Mouse (Mus musculus): Measurements from ENCODE around the gene Tnfsf10.
"Not testable (repeated sequence)": the region's sequence is repeated elsewhere in the genome, so short reads cannot be mapped to it uniquely, and the experiment has no call there.

The Tnfsf10 gene

DNA sequence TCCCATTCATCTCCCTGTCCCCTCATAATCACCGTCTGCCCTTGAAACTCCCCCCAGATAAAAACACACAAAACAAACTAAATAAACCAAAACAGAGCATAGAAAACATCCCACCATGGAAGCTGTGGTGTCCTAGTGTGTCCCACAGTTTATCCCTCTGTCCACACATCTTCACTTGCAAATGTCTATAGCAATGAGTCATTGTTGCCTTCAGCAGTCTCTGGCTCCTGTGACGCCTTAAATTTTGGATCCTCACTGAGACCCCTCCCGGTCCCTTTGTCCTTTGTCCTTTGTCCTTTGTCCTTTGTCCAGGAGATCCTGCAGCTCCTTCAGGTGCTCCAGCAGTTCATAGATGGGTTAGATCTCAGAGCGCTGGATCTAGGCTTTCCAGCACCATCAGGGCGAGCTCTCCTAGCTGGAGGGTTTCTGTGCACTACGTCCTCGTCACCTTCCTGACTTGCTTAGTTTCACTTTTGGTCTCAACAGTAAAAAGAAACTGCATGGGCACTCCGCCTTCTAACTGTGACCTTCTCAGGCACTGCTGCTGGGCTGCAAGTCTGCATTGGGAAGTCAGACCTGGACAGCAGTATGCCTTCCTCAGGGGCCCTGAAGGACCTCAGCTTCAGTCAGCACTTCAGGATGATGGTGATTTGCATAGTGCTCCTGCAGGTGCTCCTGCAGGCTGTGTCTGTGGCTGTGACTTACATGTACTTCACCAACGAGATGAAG, at the start of gene Tnfsf10:
TSS of gene Tnfsf10 (plus strand) at position 470 of the 729 bp plus-strand sequence.
- no peak for DNase-seq (ENCODE audit: low spot score)

DNA sequence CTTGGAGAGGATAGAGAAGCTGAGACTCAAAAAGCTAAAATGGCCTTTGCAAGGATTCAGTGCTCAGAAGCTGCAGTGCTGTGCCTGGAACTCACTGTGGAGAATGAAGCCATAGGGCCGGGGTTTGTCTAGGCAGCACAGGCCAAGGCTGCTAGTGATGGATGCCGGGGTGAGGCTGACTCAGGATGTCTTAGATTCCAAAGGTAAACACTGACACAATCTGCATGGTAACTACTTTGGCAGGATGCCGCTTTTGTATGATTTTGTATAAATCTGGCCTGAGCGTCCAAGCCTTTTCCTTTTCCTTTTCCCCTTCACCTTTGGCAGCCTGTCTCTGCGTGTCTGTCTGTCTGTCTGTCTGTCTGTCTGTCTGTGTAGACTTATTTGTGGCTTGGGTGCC, 49.5 kb upstream of the Tnfsf10 start:
- no peak for DNase-seq (ENCODE audit: low spot score)

DNA sequence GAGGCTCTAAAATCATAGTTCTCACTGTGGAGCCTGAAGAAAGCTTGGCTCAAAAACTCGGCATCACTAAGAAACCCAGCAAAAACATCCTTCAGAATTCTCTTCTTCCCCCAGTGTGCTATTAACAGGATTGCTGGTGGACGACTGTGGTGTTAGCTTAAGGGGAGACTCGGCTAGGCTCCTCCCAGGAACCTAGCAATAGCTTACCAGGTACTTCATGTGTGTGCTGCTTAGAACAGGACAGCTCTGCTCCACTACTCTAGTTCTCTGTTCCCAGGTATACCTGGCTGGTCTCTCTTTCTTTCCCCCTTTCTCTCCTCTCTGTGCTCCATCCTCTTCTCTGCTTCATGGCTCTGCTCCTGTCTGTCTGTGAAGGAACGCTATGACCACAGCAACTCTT, 48.9 kb upstream of the Tnfsf10 start:
- no peak for DNase-seq (ENCODE audit: low spot score)

DNA sequence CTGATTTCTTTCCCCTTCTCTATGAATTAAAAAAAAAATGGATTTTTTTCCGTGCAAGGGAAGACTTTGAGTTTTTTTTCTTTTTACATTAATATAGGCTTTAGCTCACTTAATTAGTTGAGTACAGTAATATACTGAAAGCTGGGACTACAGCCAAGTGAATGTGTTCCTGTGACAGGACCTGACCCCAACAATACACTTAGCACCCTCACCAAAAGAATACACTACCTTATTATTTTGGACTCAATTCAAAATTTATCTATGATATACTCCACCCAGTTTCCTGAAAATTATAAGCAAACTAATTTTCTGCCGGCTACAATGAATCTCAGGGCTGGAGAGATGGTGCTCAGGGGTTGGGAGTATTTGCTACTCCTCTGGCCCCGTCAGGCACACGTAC, 47.7 kb upstream of the Tnfsf10 start:
- DNase-seq (ENCODE audit: low spot score) = no peak

DNA sequence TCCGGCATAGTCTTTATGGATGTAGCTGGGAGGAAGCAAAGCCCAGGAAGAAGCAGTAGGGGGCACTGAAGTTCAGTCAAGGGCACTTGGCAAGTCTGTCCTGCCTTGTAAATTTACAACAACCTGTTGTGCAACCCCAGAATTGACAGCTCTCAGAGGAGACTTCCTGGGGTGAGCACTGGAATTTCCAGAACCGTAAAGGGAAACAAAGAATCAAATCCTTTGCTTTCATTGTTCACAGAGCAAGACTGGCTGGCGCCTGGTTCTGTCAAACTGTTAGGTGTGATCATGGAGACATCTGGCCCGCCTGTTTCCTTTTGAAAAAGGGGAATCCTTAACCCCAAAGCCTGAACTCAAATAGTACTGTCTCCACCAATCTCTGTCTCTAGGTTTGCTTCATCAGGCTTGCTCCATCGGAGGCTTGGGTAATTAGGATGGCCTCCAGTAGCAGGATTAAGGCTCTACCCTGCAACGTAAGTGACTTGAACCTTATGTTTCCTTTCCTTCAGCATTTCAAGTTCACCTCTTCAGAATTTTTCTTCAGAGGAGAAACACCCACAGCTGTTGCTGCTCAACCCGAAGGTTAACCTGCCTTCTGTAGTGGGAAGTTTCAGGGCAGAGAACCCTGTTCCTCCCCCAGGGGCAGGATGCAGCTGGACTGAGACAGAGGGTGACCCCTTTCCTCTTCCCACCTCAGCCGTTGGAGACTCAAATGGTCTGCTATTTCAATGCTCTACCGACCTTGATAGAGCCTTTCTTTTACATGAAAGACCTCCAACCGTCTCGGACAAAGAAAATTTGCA, 46.5 kb upstream of the Tnfsf10 start:
- DNase-seq (ENCODE audit: low spot score) = no peak

DNA sequence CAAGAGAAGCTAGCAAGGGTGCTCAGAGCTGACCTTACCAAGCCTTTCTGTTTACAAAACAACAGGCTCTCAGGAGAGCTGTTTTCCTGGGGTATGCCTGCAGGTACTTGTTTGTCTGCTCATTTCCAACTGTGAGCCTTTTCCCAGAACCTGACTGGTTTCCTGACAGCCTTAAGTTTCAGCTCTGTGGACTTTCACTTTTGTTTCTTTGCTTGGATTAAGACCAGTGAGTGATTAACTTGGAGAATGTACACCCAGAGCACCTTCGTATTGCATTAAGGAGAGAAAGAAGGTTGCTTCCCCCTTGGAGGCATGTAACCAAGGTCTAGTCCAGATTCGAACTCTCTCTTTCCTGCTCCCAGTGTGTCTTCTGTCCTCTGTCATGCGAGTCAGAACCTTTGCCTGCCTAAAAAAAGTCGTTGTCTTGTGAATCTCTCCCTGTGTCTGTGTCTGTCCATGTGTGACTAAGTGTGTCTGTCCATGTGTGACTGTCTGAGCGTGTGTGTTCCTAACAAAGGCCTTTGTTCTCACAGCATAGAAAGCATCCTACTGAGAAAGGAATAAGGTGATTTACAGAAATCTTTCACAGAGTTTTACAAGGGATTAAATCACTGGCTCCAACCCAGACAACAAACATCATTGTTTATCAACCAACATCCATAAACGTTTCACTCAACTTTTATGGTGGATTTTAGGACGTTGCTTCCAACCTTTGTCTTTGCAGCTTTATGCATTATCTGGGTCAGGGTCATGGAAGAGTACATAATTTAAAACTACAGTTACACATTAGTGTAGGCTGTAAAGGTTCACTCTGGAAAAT, 43.7 kb upstream of the Tnfsf10 start:
- DNase-seq (ENCODE audit: low spot score) = no peak

DNA sequence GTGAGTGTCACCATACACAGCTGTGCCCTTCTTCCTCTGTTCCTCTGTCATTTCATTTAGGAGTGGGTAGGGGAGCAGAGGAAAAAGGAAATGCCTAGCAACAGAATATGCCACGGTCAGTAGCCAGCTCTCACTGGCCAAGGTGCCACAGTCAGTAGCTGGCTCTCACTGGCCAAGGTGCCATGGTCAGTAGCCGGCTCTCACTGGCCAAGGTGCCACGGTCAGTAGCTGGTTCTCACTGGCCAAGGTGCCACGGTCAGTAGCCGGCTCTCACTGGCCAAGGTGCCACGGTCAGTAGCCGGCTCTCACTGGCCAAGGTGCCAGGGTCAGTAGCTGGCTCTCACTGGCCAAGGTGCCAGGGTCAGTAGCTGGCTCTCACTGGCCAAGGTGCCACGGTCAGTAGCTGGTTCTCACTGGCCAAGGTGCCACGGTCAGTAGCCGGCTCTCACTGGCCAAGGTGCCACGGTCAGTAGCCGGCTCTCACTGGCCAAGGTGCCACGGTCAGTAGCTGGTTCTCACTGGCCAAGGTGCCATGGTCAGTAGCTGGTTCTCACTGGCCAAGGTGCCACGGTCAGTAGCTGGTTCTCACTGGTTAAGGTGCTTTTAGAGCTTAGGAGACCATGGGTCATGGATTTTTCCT, 37.4 kb upstream of the Tnfsf10 start:
- not testable (repeated sequence) for DNase-seq (ENCODE audit: low spot score)

DNA sequence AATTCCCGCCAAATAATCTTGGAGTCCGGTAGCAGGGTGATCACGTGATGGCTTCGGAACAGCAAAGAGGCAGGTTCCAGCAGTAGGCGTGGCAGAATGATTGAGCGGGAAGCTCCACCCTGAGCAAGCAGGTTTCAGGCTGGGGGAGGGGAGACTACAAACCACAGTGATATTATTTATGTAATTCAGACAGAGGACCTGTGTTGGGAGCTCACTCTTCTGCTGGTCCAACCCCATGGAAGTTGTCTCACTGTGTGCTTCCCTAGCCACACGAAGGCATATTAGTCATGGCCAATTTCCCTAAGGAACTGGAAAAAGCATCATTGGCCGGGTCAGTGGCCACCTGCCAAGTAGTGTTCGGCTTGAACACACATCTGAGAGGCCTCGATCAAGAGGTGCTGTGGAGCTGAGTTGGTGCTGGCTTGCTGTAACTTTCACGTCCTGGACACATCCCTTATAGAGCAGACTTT, 36.5 kb upstream of the Tnfsf10 start:
- no peak for DNase-seq (ENCODE audit: low spot score)

DNA sequence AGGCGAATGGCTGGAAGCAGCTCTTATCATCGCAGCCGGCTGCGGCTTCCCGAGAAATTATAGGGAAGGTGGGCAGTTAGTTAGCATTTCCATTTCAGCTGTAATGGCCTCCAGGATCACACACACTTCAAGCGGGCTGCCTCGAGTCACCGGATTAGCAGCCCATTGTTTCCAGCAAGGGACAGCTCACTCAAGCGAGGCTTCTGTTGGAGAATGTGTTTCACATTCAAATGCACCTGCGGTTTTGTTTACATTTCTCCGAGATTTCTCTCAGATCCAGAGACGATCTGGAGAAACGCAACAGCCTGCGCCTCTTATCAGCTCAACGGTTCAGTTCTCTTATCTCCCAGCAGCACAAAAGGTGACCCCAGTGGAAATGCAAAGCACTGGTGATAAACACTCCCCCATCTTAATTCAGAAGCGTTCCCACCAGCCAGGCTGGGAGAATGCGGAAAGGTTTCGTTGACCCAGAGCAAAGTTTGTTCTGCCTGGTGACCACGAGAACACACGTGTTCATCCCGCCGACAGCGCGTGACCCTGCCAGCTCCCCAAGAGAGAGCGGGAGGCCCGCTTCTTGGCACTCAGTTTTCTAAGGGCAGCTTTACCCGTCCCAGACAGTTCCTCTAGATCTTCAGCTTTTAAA, 33.6 kb upstream of the Tnfsf10 start:
- no peak for DNase-seq (ENCODE audit: low spot score)

DNA sequence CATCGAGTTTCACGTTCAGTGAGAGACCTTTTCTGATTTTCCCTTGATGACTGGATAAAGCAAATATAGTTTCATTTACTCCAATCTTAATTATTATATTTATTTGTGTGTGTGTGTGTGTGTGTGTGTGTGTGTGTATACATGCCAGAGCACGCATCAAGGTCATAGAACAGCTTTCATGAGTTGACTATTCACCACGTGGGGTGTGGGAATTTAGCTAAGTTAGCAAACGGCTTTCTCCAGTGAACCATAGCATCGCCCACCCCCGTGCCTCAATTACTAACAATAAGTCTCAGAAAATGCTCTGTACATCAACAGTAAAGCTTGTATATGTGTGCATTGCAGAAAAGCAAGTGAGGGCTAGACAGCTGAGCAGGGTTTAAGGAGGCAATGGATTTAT, 33.0 kb upstream of the Tnfsf10 start:
- DNase-seq (ENCODE audit: low spot score) = no peak

DNA sequence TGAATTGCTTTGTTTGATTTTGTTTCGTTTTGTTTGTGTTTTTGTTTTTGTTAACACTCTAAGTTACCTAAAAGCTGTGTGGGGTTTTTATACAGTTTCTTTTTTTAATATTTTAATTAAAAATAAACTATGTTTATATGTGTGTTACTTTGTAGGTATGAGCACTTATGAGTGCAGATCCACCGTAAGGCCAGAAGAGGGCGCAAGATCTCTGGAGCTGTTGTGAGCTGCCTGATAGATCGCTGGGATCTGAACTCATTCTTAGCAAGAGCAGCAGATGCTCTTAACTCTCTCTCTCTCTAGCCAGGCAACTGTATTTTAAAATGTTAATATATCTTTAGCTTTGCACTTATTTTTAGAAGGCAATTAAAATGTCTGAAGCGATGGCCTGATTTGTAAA, 32.6 kb upstream of the Tnfsf10 start:
- DNase-seq (ENCODE audit: low spot score) = no peak

DNA sequence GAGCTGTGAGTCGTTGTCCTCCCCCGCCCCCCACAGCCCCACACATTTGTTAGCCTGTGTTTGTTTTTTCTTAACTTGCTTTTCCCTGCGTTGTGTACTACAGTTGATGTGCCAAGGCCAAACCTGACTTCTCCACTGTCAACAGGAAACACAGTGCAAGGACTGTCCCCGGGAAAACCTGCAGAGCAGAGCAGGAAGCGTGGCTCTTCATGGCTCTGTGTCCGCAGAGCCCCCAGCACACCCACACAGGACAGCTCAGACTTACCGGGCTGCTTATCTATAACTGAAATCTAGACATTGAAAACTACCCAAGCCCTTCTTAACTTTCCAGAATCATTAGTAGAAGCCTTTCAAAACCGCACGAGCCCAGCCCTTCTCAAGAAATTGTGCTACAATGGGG, 31.8 kb upstream of the Tnfsf10 start:
- DNase-seq (ENCODE audit: low spot score) = no peak

DNA sequence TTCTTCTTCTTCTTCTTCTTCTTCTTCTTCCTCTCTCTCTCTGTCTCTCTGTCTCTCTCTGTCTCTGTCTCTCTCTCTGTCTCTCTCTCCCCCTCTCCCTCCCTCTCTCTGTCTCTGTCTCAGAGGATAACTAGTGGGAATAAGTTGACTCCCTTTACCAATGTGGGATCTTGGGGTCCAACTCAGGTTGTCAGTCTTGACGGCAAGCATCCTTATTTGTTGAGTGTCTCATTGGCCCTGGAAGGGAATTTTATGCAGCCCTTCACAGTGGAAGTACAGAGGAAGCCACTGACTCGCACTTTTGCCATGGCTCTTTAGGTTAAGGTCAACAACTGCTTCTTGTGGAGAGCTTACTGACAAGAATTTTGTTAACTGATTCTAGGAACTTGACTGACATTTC, 28.5 kb upstream of the Tnfsf10 start:
- no peak for DNase-seq (ENCODE audit: low spot score)

DNA sequence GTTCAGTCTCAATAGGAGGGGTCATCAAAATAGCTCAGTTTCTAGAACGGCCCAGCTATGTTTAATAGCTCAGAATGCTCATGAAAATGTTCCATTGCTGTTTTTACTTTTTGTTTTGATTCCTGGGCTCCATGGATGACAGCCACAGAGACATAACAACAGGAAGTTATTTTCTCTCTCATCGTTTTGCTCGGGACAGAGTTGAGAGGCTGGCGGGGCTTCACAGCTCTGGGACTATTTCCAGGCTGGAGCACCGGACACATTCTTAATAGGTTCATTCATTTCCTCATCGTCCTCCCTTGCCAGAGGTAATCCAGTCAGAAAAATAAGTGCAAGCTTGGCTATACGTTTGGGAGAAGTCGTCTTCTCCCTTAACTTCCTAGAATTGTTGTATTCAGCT, 27.9 kb upstream of the Tnfsf10 start:
- no peak for DNase-seq (ENCODE audit: low spot score)

DNA sequence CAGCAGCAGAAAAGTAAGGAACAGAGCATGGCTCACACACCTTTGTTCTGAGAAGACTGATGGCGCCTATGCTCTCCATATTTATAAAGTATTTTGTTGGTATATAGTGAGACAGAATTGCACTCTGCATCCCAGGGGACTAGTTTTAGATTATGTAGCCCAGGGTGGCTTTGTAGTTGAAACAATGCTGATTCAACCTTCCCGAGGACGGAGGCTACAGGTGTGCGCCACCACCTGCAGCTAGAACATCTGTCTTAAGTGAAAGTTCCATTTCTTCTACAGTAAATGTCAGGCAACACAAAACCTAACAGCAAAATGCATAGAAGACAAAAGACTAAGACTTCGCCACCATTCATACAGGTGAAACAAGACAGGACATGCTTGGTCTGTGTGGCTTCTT, 26.5 kb upstream of the Tnfsf10 start:
- DNase-seq (ENCODE audit: low spot score) = no peak

DNA sequence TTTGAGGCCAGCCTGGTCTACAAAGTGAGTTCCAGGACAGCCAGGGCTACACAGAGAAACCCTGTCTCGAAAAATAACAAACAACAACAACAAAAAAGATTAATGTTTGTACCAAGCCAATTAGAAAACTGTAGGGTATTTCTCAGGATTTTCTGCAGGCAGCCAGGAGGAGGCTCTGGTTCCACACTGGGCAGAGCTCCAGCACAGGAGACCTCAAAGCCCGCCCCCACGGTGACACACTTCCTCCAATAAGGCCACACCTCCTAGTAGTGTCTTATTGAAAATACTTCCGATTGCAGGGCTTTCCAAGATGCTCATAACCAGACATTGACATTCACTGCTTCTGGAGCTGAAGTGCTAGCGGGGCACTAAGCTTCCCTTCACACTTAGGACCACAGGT, 25.9 kb upstream of the Tnfsf10 start:
- DNase-seq (ENCODE audit: low spot score) = not testable (repeated sequence)

DNA sequence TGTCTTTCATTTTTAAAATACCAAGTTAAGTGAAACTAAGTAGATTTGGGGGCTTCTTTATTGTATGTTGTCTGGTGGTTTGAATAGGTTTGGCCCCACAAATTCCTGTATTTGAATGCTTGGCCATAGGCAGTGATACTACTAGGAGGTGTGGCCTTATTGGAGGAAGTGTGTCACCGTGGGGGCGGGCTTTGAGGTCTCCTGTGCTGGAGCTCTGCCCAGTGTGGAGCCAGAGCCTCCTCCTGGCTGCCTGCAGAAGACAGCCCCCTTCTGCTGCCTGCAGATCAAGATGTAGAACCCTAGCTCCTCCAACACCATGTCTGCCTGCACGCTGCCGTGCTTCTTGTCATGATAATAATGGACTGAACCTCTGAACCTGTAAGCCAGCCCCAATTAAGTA, 25.4 kb upstream of the Tnfsf10 start:
- DNase-seq (ENCODE audit: low spot score) = not testable (repeated sequence)

DNA sequence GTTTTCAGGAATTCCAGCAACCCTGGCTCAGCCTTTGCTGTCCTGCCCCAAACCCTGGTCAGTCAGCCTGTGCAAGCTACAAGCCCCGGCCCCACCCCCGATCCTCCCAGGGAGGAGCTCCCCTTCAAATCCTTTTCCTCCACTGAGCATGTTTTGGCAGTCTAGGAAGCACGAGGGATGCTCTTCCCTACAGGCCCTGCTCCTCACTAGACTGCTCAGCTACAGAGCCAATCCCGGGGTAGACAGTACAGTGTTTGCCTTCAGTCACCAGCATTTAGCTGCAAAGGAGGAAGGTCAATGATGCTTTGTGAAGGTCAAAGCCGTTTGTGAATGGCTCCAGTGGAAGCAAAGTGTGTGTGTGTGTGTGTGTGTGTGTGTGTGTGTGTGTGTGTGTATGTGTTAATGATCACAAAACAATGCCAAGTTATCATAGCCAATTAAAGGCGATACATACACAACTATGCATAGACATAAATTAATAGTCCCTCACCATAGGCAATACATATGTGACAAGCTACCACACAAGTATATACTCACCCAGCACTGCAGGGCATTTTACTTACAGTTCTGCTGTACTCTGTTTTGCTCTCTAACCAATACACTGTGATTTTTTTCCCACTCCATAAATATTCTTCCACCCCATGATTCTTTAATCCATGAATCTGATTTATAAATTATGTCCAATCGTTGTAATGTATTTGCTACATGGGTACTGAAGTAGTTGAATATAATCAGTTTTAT, 23.0 kb upstream of the Tnfsf10 start:
- DNase-seq (ENCODE audit: low spot score) = no peak

DNA sequence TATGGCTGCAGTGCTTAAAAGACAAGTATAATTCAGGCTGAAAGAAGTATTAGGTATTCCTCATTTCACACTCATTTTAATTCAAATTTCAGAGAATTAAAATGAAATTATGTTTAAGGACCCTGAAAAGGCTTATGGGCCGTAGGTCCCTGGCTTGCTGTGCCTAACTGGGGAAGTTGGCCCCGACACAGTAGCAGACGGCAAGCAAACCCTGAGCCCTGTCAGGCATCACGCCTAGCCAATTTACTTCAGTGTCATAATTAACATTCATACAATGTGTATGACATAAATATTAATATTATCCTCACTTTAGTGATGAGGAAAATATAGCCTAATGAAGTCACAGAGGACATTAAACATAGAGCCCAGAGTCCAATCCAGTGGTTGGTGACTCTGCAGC, 16.4 kb upstream of the Tnfsf10 start:
- no peak for DNase-seq (ENCODE audit: low spot score)

DNA sequence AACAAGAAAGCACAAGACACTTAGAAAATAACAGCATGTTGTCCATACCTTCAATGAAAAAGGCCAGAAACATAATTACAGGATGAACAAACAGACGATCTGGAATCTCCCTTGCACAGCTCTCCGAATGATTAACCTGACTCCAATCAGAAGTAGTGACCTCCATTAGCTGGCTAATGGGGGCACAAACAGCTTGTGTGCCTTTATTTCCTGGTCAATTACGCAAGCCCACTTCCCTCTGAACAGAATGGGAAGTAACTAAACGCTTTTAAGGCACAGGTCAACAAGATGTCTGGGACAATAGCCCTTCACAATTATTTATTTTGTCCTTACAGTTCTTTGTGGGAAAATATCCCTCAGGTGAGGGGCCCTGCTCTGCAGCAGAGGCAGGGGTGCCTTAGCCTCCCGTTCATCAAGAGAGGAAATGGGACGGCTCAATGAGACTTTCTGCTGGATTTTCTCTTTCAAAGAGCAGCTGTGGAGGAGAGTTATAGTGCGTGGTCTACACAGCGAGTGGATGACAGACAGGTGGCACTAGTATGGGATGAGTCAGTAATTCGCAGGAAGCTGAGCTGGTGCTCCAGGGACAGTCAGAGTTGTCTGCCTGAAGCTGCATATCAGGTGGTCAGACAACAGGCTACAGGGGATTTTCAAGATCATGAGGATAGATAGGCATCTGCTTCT, 14.3 kb upstream of the Tnfsf10 start:
- no peak for DNase-seq (ENCODE audit: low spot score)

Data from layer of hippocampus, adult 9-10 months (tissue).